Mouse (Mus musculus): ENCODE results near the gene Cacna1c.

Gene Cacna1c

DNA sequence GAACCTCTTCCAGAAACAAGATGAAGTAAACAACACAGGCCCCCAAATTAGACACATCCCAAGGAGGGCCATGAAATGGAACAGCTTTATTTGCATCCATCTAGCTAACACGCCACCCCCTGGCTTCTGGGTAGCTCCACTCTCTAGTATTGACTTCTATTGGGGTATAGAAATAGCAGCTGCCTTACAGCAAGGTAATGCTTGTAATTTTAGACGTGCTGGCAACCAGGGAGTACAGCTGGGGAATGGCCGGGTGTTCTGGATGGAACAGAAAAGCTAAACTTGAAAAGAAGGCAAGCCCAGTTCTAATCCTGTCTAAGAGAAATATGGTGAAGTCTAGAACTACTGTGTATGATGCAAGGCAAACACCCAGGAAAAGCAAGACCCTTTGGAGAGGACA is 329.3 kb downstream of the Cacna1c start:
- in situ Hi-C loops (cut with MboI; ENCODE audit: low pct_unique_long_range_greater_than_20kb in 1 of 2, low sequenced_read_pairs in 2 of 2, unreplicated experiment in 1 of 2) = no loop called here

- in situ Hi-C loops (cut with MboI; ENCODE audit: low pct_unique_long_range_greater_than_20kb in 1 of 2, low sequenced_read_pairs in 2 of 2, unreplicated experiment in 1 of 2) = no loop called here
Observed at GRCm38 (mm10) chr6:118865777-118866380, 330.3 kb downstream of the Cacna1c start.

- in situ Hi-C loops (cut with MboI; ENCODE audit: low pct_unique_long_range_greater_than_20kb in 1 of 2, low sequenced_read_pairs in 2 of 2, unreplicated experiment in 1 of 2) = no loop called here
Observed at GRCm38 (mm10) chr6:118864696-118865620, 331.3 kb downstream of the Cacna1c start.

DNA sequence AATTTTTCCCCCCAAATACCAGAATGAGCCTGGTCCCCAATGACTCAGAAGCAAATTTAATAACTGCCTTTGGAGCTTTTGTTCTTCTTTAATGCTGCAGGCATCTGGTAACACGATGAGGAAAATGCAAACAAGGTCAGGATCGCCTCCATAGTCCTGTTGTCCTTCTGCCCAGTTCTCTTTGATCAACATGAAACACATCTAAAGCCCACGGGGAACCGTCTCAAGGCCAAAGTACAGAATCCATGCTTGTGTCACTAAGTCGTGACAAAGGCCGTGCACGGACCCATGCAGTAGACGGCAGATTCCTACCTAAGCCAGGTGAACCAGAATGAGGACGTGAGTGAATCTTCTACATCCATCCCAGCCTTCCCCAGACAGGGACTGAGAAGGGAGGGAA is 333.5 kb downstream of the Cacna1c start:
- in situ Hi-C loops (cut with MboI; ENCODE audit: low pct_unique_long_range_greater_than_20kb in 1 of 2, low sequenced_read_pairs in 2 of 2, unreplicated experiment in 1 of 2) = no loop called here

- in situ Hi-C loops (cut with MboI; ENCODE audit: low pct_unique_long_range_greater_than_20kb in 1 of 2, low sequenced_read_pairs in 2 of 2, unreplicated experiment in 1 of 2) = no loop called here
Observed at GRCm38 (mm10) chr6:118862091-118862490, 334.1 kb downstream of the Cacna1c start.

DNA sequence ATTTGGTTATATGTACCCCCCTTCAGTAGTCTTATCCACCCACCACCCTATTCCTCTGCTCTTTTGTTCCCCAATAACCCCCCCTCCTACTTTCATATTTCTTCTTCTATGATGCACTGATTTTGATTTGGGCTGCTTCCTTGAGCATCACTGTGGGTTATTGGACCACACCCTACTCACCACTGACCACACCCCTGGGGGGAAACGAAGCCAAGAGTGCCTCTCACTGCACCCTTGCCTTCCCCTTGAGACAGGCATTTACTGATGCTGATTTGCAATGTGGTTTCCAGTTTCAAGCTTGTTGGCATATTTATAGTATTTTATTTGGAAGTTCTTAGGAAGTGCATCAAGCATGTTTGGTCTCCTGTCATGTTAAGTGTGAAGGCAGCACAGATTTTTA is 337.8 kb downstream of the Cacna1c start:
- in situ Hi-C loops (cut with MboI; ENCODE audit: low pct_unique_long_range_greater_than_20kb in 1 of 2, low sequenced_read_pairs in 2 of 2, unreplicated experiment in 1 of 2) = no loop called here

DNA sequence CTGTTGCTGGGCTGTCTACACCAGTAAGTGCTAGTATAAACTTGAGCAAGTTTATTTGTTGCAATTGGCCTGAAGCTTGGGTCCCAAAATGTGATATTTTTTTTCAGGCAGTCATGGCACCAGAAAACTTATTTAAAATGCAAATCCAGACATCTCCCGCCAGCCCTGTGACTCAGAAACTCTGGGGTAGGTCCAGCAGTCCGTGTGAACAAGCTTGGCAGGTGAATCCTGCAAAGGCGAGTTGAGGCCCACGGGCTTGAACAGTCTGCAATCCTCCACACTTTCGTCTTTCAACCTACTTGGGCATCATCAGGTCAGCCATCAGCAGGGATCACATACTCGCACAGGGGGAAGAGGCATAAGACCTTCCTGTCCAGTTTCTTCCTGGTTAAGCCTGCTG is 344.1 kb downstream of the Cacna1c start:
- in situ Hi-C loops (cut with MboI; ENCODE audit: low pct_unique_long_range_greater_than_20kb in 1 of 2, low sequenced_read_pairs in 2 of 2, unreplicated experiment in 1 of 2) = no loop called here

GRCm38 (mm10) chr6:118851086-118851485 is 345.1 kb downstream of the Cacna1c start:
- in situ Hi-C loops (cut with MboI; ENCODE audit: low pct_unique_long_range_greater_than_20kb in 1 of 2, low sequenced_read_pairs in 2 of 2, unreplicated experiment in 1 of 2) = no loop called here

- in situ Hi-C loops (cut with MboI; ENCODE audit: low pct_unique_long_range_greater_than_20kb in 1 of 2, low sequenced_read_pairs in 2 of 2, unreplicated experiment in 1 of 2) = no loop called here
Observed at GRCm38 (mm10) chr6:118848640-118849039, 347.6 kb downstream of the Cacna1c start.

- in situ Hi-C loops (cut with MboI; ENCODE audit: low pct_unique_long_range_greater_than_20kb in 1 of 2, low sequenced_read_pairs in 2 of 2, unreplicated experiment in 1 of 2) = no loop called here
Observed at GRCm38 (mm10) chr6:118847751-118848150, 348.5 kb downstream of the Cacna1c start.

- in situ Hi-C loops (cut with MboI; ENCODE audit: low pct_unique_long_range_greater_than_20kb in 1 of 2, low sequenced_read_pairs in 2 of 2, unreplicated experiment in 1 of 2) = no loop called here
Observed at GRCm38 (mm10) chr6:118845829-118846228, 350.4 kb downstream of the Cacna1c start.

DNA sequence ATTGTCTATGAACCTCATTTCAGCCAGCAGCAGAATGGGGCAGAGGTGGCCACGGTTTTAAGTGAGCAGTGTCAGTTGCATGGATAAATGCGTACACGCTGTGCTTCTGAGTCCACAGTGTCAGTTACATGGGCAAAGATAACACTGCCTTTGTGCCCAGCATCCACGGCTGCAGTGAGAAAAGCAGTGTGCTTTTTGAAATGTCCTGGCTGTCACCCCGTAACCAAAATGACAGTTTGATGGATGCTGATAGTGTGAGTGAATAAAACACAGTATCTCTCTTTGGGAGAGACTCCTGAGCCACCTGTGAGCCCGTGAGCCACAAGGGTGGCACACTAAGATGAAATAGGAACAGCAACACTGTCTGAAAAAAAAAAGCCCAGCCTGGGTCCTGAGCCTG is 351.0 kb downstream of the Cacna1c start:
- in situ Hi-C loops (cut with MboI; ENCODE audit: low pct_unique_long_range_greater_than_20kb in 1 of 2, low sequenced_read_pairs in 2 of 2, unreplicated experiment in 1 of 2) = no loop called here

GRCm38 (mm10) chr6:118843566-118843965 is 352.7 kb downstream of the Cacna1c start:
- in situ Hi-C loops (cut with MboI; ENCODE audit: low pct_unique_long_range_greater_than_20kb in 1 of 2, low sequenced_read_pairs in 2 of 2, unreplicated experiment in 1 of 2) = no loop called here

GRCm38 (mm10) chr6:118841892-118842291 is 354.3 kb downstream of the Cacna1c start:
- in situ Hi-C loops (cut with MboI; ENCODE audit: low pct_unique_long_range_greater_than_20kb in 1 of 2, low sequenced_read_pairs in 2 of 2, unreplicated experiment in 1 of 2) = no loop called here

- in situ Hi-C loops (cut with MboI; ENCODE audit: low pct_unique_long_range_greater_than_20kb in 1 of 2, low sequenced_read_pairs in 2 of 2, unreplicated experiment in 1 of 2) = no loop called here
Observed at GRCm38 (mm10) chr6:118838919-118839915, 357.0 kb downstream of the Cacna1c start.

DNA sequence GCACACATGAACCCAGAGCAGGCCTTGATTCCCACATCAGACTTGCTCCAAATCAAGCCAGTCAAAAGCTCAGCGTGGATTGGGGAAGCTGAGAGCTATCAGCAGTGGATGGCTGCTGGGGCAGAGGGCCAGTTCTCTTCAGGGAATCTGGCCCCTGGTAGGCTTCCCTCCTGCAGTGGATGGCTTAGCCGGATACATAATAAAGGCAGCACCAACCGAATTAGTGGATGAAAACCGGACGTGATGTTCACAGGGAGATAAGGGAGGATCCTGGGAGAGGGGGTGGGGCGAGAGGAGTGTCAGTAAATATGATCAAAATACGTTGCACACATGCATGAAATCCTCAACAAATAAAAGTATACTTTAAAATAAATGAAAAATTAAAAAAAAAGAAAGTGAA is 359.5 kb downstream of the Cacna1c start:
- in situ Hi-C loops (cut with MboI; ENCODE audit: low pct_unique_long_range_greater_than_20kb in 1 of 2, low sequenced_read_pairs in 2 of 2, unreplicated experiment in 1 of 2) = no loop called here

DNA sequence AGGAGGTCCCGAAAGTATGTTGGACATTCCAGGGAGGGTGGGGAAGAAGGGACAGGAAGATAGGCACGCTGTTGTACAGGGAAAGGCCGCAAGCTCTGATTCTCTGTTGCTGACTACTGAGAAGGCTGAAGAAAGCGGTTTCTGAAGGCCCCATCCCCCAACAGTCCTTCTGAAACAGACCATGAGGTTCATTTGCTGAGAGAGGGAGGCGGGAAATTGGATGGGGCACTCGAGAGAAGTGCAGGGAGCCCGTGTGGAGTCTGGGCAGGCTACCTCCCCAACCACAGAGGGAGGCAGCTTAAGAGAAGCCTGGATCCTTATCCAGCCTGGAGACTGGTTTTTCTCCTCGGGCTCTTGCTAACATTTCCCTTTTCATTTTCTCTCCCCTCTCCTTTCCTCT is 362.2 kb downstream of the Cacna1c start:
- in situ Hi-C loops (cut with MboI; ENCODE audit: low pct_unique_long_range_greater_than_20kb in 1 of 2, low sequenced_read_pairs in 2 of 2, unreplicated experiment in 1 of 2) = no loop called here

GRCm38 (mm10) chr6:118833049-118833448 is 363.2 kb downstream of the Cacna1c start:
- in situ Hi-C loops (cut with MboI; ENCODE audit: low pct_unique_long_range_greater_than_20kb in 1 of 2, low sequenced_read_pairs in 2 of 2, unreplicated experiment in 1 of 2) = no loop called here

DNA sequence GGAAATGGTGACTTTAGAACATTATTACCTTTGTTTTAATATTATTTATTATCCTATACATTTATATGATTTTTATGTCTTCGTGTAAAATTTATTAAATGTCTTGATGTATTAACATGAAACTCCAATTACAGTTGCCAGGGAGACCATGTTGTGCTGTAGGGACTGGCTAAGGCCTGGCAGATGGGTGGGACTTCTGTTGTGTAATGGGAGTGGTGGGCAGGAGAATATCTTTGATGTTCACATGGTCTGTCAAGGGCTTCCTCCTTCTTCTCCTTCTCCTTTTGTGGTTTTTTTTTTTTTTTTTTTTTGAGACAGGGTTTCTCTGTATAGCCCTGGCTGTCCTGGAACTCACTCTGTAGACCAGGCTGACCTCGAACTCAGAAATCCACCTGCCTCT is 363.6 kb downstream of the Cacna1c start:
- in situ Hi-C loops (cut with MboI; ENCODE audit: low pct_unique_long_range_greater_than_20kb in 1 of 2, low sequenced_read_pairs in 2 of 2, unreplicated experiment in 1 of 2) = no loop called here
